Mouse (Mus musculus): ENCODE data around the gene Tmem30b. TPM values are rescaled to one million over a fixed set of nuclear protein-coding genes. Genes with fewer than 3 reads are reported as not detected.

Tmem30b gene
- 0.31 and 1.9 TPM in 2 replicates for total RNA-seq (2014; rRNA removed; ENCODE audit: low replicate concordance)
- polyA plus RNA-seq (2015; fragmentation: Nextera tagmentation; extraction: Ambion mirVana), result 0.14 and 0.25 TPM in 2 replicates

DNA sequence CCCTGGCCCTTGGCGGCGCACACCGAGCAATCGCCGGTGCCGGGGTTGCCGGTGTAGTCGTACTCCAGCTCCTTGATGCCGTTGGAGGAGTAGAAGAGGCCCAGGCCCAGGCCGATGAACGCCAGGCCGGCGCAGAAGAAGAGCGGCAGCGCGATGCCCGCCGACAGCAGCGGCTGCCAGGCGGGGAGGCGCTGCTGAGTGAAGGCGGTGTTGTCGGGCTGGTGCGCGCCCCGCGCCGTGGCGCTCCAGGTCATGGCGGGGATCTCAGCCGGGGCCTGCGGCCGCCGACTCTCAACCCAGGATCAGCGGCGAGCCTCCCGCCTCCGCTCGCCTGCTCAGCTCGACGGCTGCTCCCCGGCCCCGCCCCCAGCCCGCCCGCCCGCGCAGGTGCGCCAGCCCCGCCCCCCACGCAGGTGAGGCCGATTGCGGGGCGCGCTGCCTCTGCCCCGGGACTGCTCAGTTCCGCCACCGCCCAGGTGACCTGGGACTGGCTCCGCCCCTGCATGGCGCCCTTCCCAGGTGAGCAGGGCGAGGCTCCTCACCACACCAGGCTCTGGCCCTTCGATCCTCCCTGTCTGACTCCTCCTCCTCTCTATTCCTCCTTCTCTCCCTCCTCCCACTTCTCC, at the start of gene Tmem30b:
Tmem30b (minus strand) TSS at position 307 of the 626 bp plus-strand sequence.
- H3K27me3 ChIP-seq (ENCODE audit: control insufficient read depth, insufficient read depth, low read length), result peaks cover 87% of the 10 kb centered on the region
- H3K4me2 ChIP-seq (ENCODE audit: low read depth, low read length), result peak within 1 kb of the TSS; percentile 72
- H3K4me1 ChIP-seq (ENCODE audit: control insufficient read depth, insufficient read depth), result 0 out of 2 replicates have a peak, but pooled peaks cover 5% of the 10 kb centered on the region
- ATAC-seq (ENCODE audit: insufficient read depth, low read depth), result peak; percentile 20; the same call in 1 of the 2 replicates
- TF ChIP-seq CTCF (IDR thresholded peaks at IDR 0.05; ENCODE audit: low read depth) (no peak), EP300 (IDR thresholded peaks at IDR 0.05; ENCODE audit: low read depth) (no peak)
- no peak for DNase-seq (ENCODE audit: low spot score)
- peak within 1 kb of the TSS; percentile 50 for H3K4me3 ChIP-seq (ENCODE audit: low read depth, low read length)
- no peaks in the 10 kb centered on the region for H3K9me3 ChIP-seq (replicated peaks; ENCODE audit: control insufficient read depth, low read length)
- no peaks in the 10 kb centered on the region for H3K36me3 ChIP-seq (replicated peaks; ENCODE audit: control insufficient read depth, insufficient read depth, low read length)
- H3K9ac ChIP-seq (replicated peaks; ENCODE audit: low read depth, low read length), result peak within 1 kb of the TSS; percentile 23; the same call in 1 of the 2 replicates
- 2% methylated on average over 51 of the region's 61 CpGs for WGBS
- H3K27ac ChIP-seq (ENCODE audit: low read depth), result no peak within 1 kb of the TSS

DNA sequence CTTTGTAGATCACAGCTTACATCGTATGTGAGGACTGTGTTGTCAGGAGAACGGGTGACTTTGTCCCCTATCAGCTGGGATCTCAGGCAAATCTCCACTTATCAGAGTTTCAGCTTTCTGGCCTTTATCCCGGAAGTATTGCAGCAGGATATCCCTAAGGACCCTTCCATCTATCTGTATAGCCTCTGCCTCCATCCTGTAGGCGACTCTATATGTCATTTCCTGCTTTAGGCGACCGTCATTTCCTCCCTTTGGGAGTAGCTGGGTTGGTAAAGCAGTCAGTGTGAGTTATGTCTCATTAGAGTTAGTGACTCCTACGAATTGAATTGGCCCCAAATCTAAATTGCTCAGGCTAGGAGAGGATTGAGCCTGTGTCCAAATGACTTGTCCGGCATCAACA, 49.0 kb upstream of the Tmem30b start:
- Histone ChIP-seq H3K27ac (ENCODE audit: low read depth) (0 out of 2 replicates have a peak overlapping the region, but pooled peaks have one; percentile 26), H3K27me3 (ENCODE audit: control insufficient read depth, insufficient read depth, low read length) (no peaks in the 10 kb centered on the region), H3K9me3 (replicated peaks; ENCODE audit: control insufficient read depth, low read length) (no peaks in the 10 kb centered on the region), H3K36me3 (replicated peaks; ENCODE audit: control insufficient read depth, insufficient read depth, low read length) (no peaks in the 10 kb centered on the region), H3K4me1 (ENCODE audit: control insufficient read depth, insufficient read depth) (no peaks in the 10 kb centered on the region; the same call in 1 of the 2 replicates), H3K4me3 (ENCODE audit: low read depth, low read length) (no peak overlapping the region), H3K4me2 (ENCODE audit: low read depth, low read length) (no peak overlapping the region), H3K9ac (replicated peaks; ENCODE audit: low read depth, low read length) (no peak overlapping the region)
- ATAC-seq (ENCODE audit: insufficient read depth, low read depth) (peak; percentile 43; the same call in 1 of the 2 replicates), DNase-seq (ENCODE audit: low spot score) (peak; percentile 18)
- TF ChIP-seq CTCF (IDR thresholded peaks at IDR 0.05; ENCODE audit: low read depth) (no peak), EP300 (IDR thresholded peaks at IDR 0.05; ENCODE audit: low read depth) (no peak)
- WGBS, result 48% methylated on average over 8 of the region's 8 CpGs

DNA sequence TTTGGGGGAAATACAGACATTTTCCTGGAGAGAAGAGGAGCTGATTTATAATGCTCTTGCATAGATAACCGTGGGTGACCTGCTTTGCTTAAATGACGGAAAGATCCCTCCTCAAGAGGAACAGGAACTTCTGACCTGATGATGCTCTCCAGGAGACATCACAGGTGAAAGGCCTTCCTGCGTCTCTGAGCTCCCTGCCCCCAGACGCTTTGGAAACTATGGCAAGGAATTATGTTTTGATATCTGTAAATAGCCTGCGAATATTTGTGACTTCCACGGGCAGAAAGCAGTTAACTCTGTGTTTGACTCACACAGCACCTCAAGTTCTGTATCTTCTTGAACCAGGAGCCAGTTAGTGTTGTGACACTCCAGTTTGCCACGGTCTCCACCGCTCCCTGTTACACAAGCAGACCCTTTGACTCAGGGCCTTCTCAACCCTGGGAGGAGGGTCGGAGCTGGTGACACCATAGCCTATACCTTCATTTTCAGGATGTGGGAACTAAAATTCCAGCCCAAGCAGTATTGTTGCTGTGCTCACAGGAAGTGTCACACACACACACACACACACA, 48.1 kb upstream of the Tmem30b start:
- Histone ChIP-seq H3K9me3 (replicated peaks; ENCODE audit: control insufficient read depth, low read length) (no peaks in the 10 kb centered on the region), H3K36me3 (replicated peaks; ENCODE audit: control insufficient read depth, insufficient read depth, low read length) (no peaks in the 10 kb centered on the region), H3K4me1 (ENCODE audit: control insufficient read depth, insufficient read depth) (no peaks in the 10 kb centered on the region; the same call in 1 of the 2 replicates), H3K9ac (replicated peaks; ENCODE audit: low read depth, low read length) (no peak overlapping the region), H3K4me2 (ENCODE audit: low read depth, low read length) (no peak overlapping the region), H3K4me3 (ENCODE audit: low read depth, low read length) (no peak overlapping the region), H3K27me3 (ENCODE audit: control insufficient read depth, insufficient read depth, low read length) (no peaks in the 10 kb centered on the region), H3K27ac (ENCODE audit: low read depth) (peak overlapping the region; percentile 18; the same call in 1 of the 2 replicates)
- DNase-seq (ENCODE audit: low spot score) (no peak), ATAC-seq (ENCODE audit: insufficient read depth, low read depth) (no peak)
- 63% methylated on average over 9 of the region's 9 CpGs for WGBS
- TF ChIP-seq EP300 (IDR thresholded peaks at IDR 0.05; ENCODE audit: low read depth) (no peak), CTCF (IDR thresholded peaks at IDR 0.05; ENCODE audit: low read depth) (no peak)

DNA sequence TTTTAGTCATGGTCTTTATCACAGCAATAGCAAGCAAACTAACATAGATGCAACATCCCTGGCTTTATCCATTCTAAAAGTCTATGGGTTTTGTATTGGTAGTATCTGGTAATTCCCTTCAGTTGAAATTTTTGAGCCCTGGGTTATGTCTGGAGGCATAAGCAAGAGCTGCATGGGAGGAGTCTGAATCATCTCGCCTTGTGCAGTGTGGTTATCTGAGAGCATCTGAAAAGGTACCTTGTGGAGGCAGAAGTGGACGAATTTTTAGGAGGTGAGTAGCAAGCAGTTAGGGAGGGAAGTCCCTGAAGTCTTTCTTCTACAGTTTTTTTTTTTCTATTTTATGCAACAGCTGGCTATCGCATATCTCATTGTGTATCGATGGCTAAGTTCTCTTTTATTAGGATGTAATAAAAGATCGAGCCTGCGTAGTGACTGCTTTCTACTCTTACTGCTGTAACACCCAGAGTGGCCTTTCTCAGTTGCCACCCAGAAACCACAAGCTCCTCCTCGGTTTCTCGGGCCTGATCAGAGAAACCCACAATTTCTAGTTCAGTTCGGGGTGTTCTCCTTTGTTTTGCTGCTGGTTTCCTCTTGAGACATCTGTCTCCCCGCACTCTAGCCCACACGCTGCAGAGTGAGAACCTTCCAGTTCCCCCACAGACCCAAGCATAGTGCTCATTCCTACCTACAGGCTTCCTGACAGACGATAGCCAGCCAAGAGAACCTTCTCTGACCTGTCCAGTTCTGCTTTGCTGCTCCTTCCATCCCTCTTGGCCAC, 47.0 kb upstream of the Tmem30b start:
- DNase-seq (ENCODE audit: low spot score), result no peak
- Histone ChIP-seq H3K9me3 (replicated peaks; ENCODE audit: control insufficient read depth, low read length) (no peaks in the 10 kb centered on the region), H3K27ac (ENCODE audit: low read depth) (peak overlapping the region; percentile 18), H3K4me2 (ENCODE audit: low read depth, low read length) (peak overlapping the region; percentile 13; the same call in 1 of the 2 replicates), H3K36me3 (replicated peaks; ENCODE audit: control insufficient read depth, insufficient read depth, low read length) (no peaks in the 10 kb centered on the region), H3K4me1 (ENCODE audit: control insufficient read depth, insufficient read depth) (no peaks in the 10 kb centered on the region; the same call in 1 of the 2 replicates), H3K4me3 (ENCODE audit: low read depth, low read length) (no peak overlapping the region), H3K9ac (replicated peaks; ENCODE audit: low read depth, low read length) (no peak overlapping the region), H3K27me3 (ENCODE audit: control insufficient read depth, insufficient read depth, low read length) (no peaks in the 10 kb centered on the region)
- ATAC-seq (ENCODE audit: insufficient read depth, low read depth), result no peak
- 69% methylated on average over 12 of the region's 12 CpGs for WGBS
- TF ChIP-seq EP300 (IDR thresholded peaks at IDR 0.05; ENCODE audit: low read depth) (no peak), CTCF (IDR thresholded peaks at IDR 0.05; ENCODE audit: low read depth) (no peak)

DNA sequence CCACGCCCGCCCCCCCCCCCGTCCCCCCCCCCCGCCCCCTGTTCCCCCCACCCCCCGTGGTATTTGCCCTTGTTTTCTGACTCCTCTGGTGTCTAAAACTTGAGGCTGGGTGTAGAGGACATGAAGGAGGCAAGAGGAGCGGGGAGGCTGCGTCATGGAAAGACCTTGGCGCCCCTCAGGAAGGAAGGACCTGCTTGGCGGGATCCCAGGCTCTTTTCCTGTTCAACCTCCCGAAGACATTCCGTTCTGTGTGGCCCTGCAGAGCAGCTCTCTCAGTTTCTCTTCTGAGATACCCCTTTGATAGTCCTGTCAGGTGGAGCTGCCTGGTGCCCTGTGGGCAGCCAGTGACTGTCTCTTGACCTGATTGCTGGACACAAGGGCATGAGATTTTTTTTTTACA, 45.4 kb upstream of the Tmem30b start:
- H3K9ac ChIP-seq (replicated peaks; ENCODE audit: low read depth, low read length), result no peak overlapping the region
- DNase-seq (ENCODE audit: low spot score), result peak; percentile 73
- WGBS, result 27% methylated on average over 8 of the region's 11 CpGs
- H3K4me2 ChIP-seq (ENCODE audit: low read depth, low read length), result peak overlapping the region; percentile 28
- peak overlapping the region; percentile 83 for H3K27ac ChIP-seq (ENCODE audit: low read depth)
- H3K4me3 ChIP-seq (ENCODE audit: low read depth, low read length), result no peak overlapping the region
- no peaks in the 10 kb centered on the region for H3K27me3 ChIP-seq (ENCODE audit: control insufficient read depth, insufficient read depth, low read length)
- peak; percentile 78 for ATAC-seq (ENCODE audit: insufficient read depth, low read depth)
- no peaks in the 10 kb centered on the region for H3K9me3 ChIP-seq (replicated peaks; ENCODE audit: control insufficient read depth, low read length)
- no peaks in the 10 kb centered on the region; the same call in 1 of the 2 replicates for H3K4me1 ChIP-seq (ENCODE audit: control insufficient read depth, insufficient read depth)
- H3K36me3 ChIP-seq (replicated peaks; ENCODE audit: control insufficient read depth, insufficient read depth, low read length), result no peaks in the 10 kb centered on the region
- no peak for TF ChIP-seq CTCF (IDR thresholded peaks at IDR 0.05; ENCODE audit: low read depth)
- peak; percentile 89 for TF ChIP-seq EP300 (IDR thresholded peaks at IDR 0.05; ENCODE audit: low read depth)

Measured in heart, postnatal 0 days (tissue).